Mouse (Mus musculus): ENCODE results near the gene Emc3. TPM values are rescaled to one million over a fixed set of nuclear protein-coding genes. Genes with fewer than 3 reads are reported as not detected.

Gene Emc3
- total RNA-seq, 1 experiment from 2014 or later: 40.9 TPM

- ATAC-seq (replicated peaks; ENCODE audit: low read depth, poor library complexity, severe bottlenecking): no peak
Measured at GRCm38 (mm10) chr6:113465602-113466001, 65.8 kb downstream of the Emc3 start.

Other genes starting within 250 kb of the Emc3 start
- 0.05 TPM in 1 of 2 replicates, not detected in the other for gene Cpne9, start 249.3 kb downstream of the Emc3 start, total RNA-seq (2017)
- 27.5 and 35.7 TPM in 2 replicates for gene Brpf1, start 224.5 kb downstream of the Emc3 start, total RNA-seq (2017)
- 10.2 and 11.7 TPM in 2 replicates for gene Ogg1, start 204.7 kb downstream of the Emc3 start, total RNA-seq (2017)
- gene Camk1, start 187.7 kb downstream of the Emc3 start, total RNA-seq (2017): 29.9 and 41.3 TPM in 2 replicates
- gene Tada3, start 153.8 kb downstream of the Emc3 start, total RNA-seq (2017): 20.7 and 33.1 TPM in 2 replicates
- 175 and 193 TPM in 2 replicates for gene Arpc4, start 153.5 kb downstream of the Emc3 start, total RNA-seq (2017)
- 0.78 and 1.4 TPM in 2 replicates for gene Ttll3, start 142.4 kb downstream of the Emc3 start, total RNA-seq (2017)
- gene Rpusd3, start 112.3 kb downstream of the Emc3 start, total RNA-seq (2017): 5.5 and 9.0 TPM in 2 replicates
- not detected in 2 replicates for gene Cidec, start 95.9 kb downstream of the Emc3 start, total RNA-seq (2017)
- gene Jagn1, start 89.1 kb downstream of the Emc3 start, total RNA-seq (2017): 28.6 and 32.7 TPM in 2 replicates
- 1.6 and 2.6 TPM in 2 replicates for gene Il17re, start 73.2 kb downstream of the Emc3 start, total RNA-seq (2017)
- gene Il17rc, start 60.2 kb downstream of the Emc3 start, total RNA-seq (2017): 0.09 and 0.44 TPM in 2 replicates
- gene Creld1, start 48.4 kb downstream of the Emc3 start, total RNA-seq (2017): 4.1 and 9.4 TPM in 2 replicates
- not detected in 2 replicates for gene Prrt3, start 29.7 kb downstream of the Emc3 start, total RNA-seq (2017)
- gene Fancd2, start within 50 bp of the Emc3 start, total RNA-seq (2017): 21.1 and 31.8 TPM in 2 replicates
- 1.7 TPM in 1 of 2 replicates, not detected in the other for gene Fancd2os, start 69.1 kb upstream of the Emc3 start, total RNA-seq (2017)
- gene Brk1, start 73.1 kb upstream of the Emc3 start, total RNA-seq (2017): 115 and 131 TPM in 2 replicates
- 10.6 and 15.9 TPM in 2 replicates for gene Vhl, start 92.3 kb upstream of the Emc3 start, total RNA-seq (2017)
- gene Irak2, start 106.8 kb upstream of the Emc3 start, total RNA-seq (2017): 10.8 and 21.1 TPM in 2 replicates
- gene Tatdn2, start 165.4 kb upstream of the Emc3 start, total RNA-seq (2017): 102 and 108 TPM in 2 replicates
- gene Ghrl, start 188.2 kb upstream of the Emc3 start, total RNA-seq (2017): not detected in 2 replicates
- gene Sec13, start 209.1 kb upstream of the Emc3 start, total RNA-seq (2017): 82.1 and 90.0 TPM in 2 replicates